Mouse (Mus musculus): ENCODE results near the gene 9130409I23Rik. TPM values are rescaled to one million over a fixed set of nuclear protein-coding genes. Genes with fewer than 3 reads are reported as not detected.

Gene 9130409I23Rik
- polyA plus RNA-seq, 1 experiment, result not detected

DNA sequence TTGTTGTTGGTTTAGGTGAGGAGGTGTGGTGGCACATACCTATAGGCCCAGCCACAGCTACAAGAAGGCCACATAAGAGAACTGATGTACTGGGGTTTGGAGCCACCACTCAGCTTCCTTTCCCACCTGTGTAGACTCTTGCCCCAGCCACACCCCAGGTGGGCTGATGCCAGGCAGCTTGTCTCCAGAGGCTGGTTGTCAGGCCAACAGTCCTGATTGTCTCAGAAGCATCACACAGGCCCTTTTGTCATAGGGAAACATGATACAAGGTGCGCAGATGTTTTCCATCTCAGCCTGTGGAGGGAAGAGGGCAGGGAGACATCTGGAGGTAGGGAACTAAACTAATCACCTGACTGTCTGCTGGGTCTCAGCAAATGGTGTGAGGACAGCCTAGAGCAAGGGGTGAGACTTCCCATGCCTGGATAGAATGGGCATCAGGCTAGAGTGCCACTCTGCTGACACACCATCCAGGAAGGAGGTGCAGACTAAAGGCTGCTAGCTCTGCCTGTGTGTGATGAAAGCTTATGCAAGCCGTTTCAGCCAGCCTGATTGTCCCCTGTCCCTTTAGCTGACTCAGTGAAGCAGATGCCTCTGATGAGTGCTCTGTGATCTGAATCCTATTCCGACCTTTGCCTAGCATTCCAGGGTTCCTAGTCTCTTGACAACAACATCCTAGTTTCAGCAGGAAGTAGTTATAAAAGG, 10.9 kb downstream of the 9130409I23Rik start:
- H3K4me1 ChIP-seq (ENCODE audit: control insufficient read depth, insufficient read depth, low read length), result no peaks in the 10 kb centered on the region
- no peak for TF ChIP-seq POLR2A (IDR thresholded peaks at IDR 0.05; ENCODE audit: insufficient read depth, low read depth, low read length)
- TF ChIP-seq CTCF (IDR thresholded peaks at IDR 0.05; ENCODE audit: insufficient read depth, low read depth, low read length), result no peak
- no peak overlapping the region for H3K27ac ChIP-seq (ENCODE audit: insufficient read depth, low read depth, low read length)
- no peak overlapping the region for H3K4me3 ChIP-seq (ENCODE audit: insufficient read depth, low read depth, low read length)
- 76% methylated on average over 3 of the region's 3 CpGs for WGBS

DNA sequence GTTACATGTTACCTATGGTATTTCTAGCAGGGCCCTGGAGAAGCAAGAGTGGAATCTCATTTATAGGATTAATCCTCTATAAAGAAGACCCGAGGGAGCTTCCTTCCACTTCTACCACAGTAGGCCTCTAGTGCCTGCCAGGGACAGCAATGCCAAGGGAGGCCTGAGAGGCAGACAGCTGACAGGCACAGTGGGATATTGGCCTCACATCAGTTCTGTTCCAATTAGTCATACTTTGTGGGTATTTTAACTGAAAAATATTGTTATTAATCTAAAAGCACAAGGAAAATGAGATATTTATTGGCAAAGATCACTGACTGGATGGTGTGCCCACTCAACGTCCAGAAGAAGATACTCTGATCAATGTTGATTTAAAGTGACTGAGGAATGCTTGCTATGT, 13.0 kb downstream of the 9130409I23Rik start:
- no peak for TF ChIP-seq CTCF (IDR thresholded peaks at IDR 0.05; ENCODE audit: insufficient read depth, low read depth, low read length)
- no peak for TF ChIP-seq POLR2A (IDR thresholded peaks at IDR 0.05; ENCODE audit: insufficient read depth, low read depth, low read length)
- Histone ChIP-seq H3K27ac (ENCODE audit: insufficient read depth, low read depth, low read length) (no peak overlapping the region), H3K4me1 (ENCODE audit: control insufficient read depth, insufficient read depth, low read length) (no peaks in the 10 kb centered on the region), H3K4me3 (ENCODE audit: insufficient read depth, low read depth, low read length) (no peak overlapping the region)
- 57% methylated on average over 2 of the region's 2 CpGs for WGBS

DNA sequence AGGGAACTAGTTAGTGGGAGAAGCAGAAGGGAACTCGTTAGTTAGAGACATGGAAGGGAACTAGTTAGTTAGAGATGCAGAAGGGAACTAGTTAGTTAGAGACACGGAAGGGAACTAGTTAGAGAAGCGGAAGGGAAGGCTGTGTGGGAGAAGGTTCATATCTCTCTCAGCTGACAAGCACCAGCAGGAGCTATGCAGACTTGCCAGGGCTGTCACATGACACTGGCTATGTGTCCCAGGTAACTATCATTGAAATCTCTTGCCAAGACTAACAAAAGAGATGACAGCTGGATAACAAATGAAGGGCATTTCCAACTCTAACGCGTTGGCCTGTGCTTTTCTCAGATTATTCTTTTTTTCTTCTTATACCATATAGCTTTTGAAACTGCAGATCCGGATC, 13.6 kb downstream of the 9130409I23Rik start:
- WGBS, result 85% methylated on average over 6 of the region's 6 CpGs
- Histone ChIP-seq H3K27ac (ENCODE audit: insufficient read depth, low read depth, low read length) (no peak overlapping the region), H3K4me3 (ENCODE audit: insufficient read depth, low read depth, low read length) (no peak overlapping the region), H3K4me1 (ENCODE audit: control insufficient read depth, insufficient read depth, low read length) (no peaks in the 10 kb centered on the region)
- no peak for TF ChIP-seq POLR2A (IDR thresholded peaks at IDR 0.05; ENCODE audit: insufficient read depth, low read depth, low read length)
- no peak for TF ChIP-seq CTCF (IDR thresholded peaks at IDR 0.05; ENCODE audit: insufficient read depth, low read depth, low read length)

DNA sequence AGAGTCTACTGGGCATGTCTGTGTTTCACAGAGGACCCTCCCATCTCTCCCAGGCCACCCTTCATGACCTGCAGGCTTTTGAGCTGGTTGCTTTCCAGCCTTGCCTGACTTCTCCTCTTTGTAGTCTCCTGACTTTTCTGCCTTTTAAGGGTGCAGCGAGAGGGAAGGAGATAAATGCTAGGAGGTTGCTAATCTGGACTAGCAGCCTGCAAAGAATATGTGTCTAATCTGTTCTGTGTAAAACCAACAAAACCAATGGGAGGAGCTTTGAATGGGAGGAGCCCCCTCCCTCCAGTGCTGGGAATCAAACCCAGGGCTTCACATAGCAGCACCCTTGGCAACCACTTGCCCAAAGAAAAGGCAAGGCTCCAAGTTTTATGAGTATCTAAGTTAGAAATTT, 17.3 kb downstream of the 9130409I23Rik start:
- H3K27ac ChIP-seq (ENCODE audit: insufficient read depth, low read depth, low read length), result no peak overlapping the region

DNA sequence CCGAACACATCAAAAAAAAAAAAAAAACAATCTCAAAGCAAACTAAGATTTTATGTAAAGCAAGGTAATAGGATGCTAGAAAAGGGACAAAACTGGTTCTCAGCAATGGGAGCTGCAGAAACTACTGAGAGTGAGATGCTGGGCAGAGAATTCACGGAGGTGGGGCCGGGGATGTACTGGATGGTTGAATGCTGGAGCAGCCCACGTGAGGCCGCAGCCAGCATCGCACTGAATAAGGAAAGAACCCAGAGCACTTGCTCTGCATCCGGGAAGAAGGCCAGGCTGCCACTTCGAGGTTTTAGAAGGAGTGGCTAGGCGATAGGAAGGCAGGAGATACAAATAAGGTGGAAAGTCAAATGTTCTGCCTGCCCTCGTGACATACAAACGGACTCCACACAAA, 18.6 kb downstream of the 9130409I23Rik start:
- TF ChIP-seq CTCF (IDR thresholded peaks at IDR 0.05; ENCODE audit: insufficient read depth, low read depth, low read length) (no peak), POLR2A (IDR thresholded peaks at IDR 0.05; ENCODE audit: insufficient read depth, low read depth, low read length) (no peak)
- Histone ChIP-seq H3K4me3 (ENCODE audit: insufficient read depth, low read depth, low read length) (no peak overlapping the region), H3K4me1 (ENCODE audit: control insufficient read depth, insufficient read depth, low read length) (no peaks in the 10 kb centered on the region), H3K27ac (ENCODE audit: insufficient read depth, low read depth, low read length) (no peak overlapping the region)
- 53% methylated on average over 11 of the region's 11 CpGs for WGBS

More for the DNA sequence above, 17.3 kb downstream of the 9130409I23Rik start:
- 97% methylated on average over 1 of the region's 1 CpGs for WGBS
- H3K4me3 ChIP-seq (ENCODE audit: insufficient read depth, low read depth, low read length), result no peak overlapping the region
- TF ChIP-seq POLR2A (IDR thresholded peaks at IDR 0.05; ENCODE audit: insufficient read depth, low read depth, low read length), result no peak
- no peak for TF ChIP-seq CTCF (IDR thresholded peaks at IDR 0.05; ENCODE audit: insufficient read depth, low read depth, low read length)
- no peaks in the 10 kb centered on the region for H3K4me1 ChIP-seq (ENCODE audit: control insufficient read depth, insufficient read depth, low read length)

DNA sequence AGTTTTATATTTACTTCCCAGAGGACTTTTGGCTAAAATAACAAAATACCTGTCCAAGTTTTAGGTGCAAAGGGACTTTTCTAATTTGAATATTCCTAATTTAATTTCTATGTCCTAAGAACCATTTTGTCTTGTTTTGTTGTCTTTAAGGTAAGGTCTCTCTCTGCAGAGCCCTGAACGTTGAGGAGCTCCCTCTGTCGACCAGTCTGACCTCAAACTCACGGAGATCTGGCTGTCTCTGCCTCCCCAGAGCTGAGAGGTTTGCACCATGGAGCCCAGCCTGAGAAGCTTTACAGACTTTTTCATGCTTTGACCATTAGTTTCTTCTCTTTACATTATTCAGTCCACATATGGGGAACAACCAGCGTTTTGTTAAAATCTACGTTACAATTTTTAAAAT, 22.0 kb downstream of the 9130409I23Rik start:
- Histone ChIP-seq H3K27ac (ENCODE audit: insufficient read depth, low read depth, low read length) (no peak overlapping the region), H3K4me1 (ENCODE audit: control insufficient read depth, insufficient read depth, low read length) (no peaks in the 10 kb centered on the region), H3K4me3 (ENCODE audit: insufficient read depth, low read depth, low read length) (no peak overlapping the region)
- TF ChIP-seq POLR2A (IDR thresholded peaks at IDR 0.05; ENCODE audit: insufficient read depth, low read depth, low read length), result no peak
- WGBS, result 59% methylated on average over 5 of the region's 5 CpGs

DNA sequence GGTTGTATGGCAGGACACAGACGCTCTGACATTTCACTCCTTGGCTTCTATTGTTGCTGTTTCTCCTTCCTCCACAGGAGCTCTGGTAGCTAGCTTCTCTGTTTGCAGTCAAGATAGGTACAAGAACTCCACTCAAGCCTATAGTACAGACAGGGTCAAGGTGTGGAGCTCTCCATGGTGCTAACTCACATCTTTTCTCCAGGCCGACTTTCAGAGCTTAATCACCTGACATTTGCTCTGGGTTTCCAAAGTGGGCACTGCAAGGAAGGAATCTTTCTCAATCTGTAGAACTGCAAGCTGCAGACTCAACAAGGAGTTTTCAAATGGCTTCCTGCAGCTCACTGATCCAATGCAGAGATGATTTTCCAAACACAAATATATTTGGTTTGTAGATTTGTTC, 33.0 kb downstream of the 9130409I23Rik start:
- Histone ChIP-seq H3K27ac (ENCODE audit: insufficient read depth, low read depth, low read length) (no peak overlapping the region), H3K4me3 (ENCODE audit: insufficient read depth, low read depth, low read length) (no peak overlapping the region), H3K4me1 (ENCODE audit: control insufficient read depth, insufficient read depth, low read length) (no peaks in the 10 kb centered on the region)
- 63% methylated on average over 2 of the region's 2 CpGs for WGBS
- TF ChIP-seq CTCF (IDR thresholded peaks at IDR 0.05; ENCODE audit: insufficient read depth, low read depth, low read length) (no peak), POLR2A (IDR thresholded peaks at IDR 0.05; ENCODE audit: insufficient read depth, low read depth, low read length) (no peak)

DNA sequence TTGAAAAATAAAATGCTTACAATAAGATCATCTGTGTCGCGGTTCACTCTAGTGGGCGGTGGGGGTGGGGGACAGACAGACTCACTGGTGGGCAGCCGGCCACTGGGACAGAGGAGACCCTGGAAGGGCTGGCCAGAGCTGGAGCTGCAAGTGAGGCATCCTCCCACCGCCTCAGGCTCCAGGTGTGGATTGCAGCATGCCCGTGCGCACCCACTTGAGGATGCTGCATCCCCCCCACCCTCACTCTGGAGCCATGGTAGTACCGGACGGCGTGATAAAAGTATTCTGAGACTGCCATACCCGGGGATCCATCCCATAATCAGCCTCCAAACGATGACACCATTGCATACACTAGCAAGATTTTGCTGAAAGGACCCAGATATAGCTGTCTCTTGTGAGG, 39.0 kb downstream of the 9130409I23Rik start:
- Histone ChIP-seq H3K4me3 (ENCODE audit: insufficient read depth, low read depth, low read length) (no peak overlapping the region), H3K4me1 (ENCODE audit: control insufficient read depth, insufficient read depth, low read length) (no peaks in the 10 kb centered on the region), H3K27ac (ENCODE audit: insufficient read depth, low read depth, low read length) (no peak overlapping the region)
- 83% methylated on average over 12 of the region's 12 CpGs for WGBS
- TF ChIP-seq POLR2A (IDR thresholded peaks at IDR 0.05; ENCODE audit: insufficient read depth, low read depth, low read length) (no peak), CTCF (IDR thresholded peaks at IDR 0.05; ENCODE audit: insufficient read depth, low read depth, low read length) (no peak)

Other genes starting within 250 kb of the 9130409I23Rik start
- gene H3f3a, start 237.3 kb upstream of the 9130409I23Rik start, polyA plus RNA-seq (2012; ENCODE audit: insufficient read depth, insufficient read length, low replicate concordance, missing spikeins), result 812 TPM in 1 of 2 replicates, not detected in the other
- not detected in 2 replicates for gene Sde2, start 200.1 kb upstream of the 9130409I23Rik start, polyA plus RNA-seq (2012; ENCODE audit: insufficient read depth, insufficient read length, low replicate concordance, missing spikeins)
- not detected in 2 replicates for gene Lefty2, start 158.1 kb upstream of the 9130409I23Rik start, polyA plus RNA-seq (2012; ENCODE audit: insufficient read depth, insufficient read length, low replicate concordance, missing spikeins)
- gene Pycr2, start 146.9 kb upstream of the 9130409I23Rik start, polyA plus RNA-seq (2012; ENCODE audit: insufficient read depth, insufficient read length, low replicate concordance, missing spikeins), result not detected in 2 replicates
- gene Lefty1, start 116.2 kb upstream of the 9130409I23Rik start, polyA plus RNA-seq (2012; ENCODE audit: insufficient read depth, insufficient read length, low replicate concordance, missing spikeins), result not detected in 2 replicates
- gene Tmem63a, start 108.9 kb upstream of the 9130409I23Rik start, polyA plus RNA-seq (2012; ENCODE audit: insufficient read depth, insufficient read length, low replicate concordance, missing spikeins), result not detected in 2 replicates
- not detected in 2 replicates for gene Ephx1, start 30.3 kb upstream of the 9130409I23Rik start, polyA plus RNA-seq (2012; ENCODE audit: insufficient read depth, insufficient read length, low replicate concordance, missing spikeins)
- 167 TPM in 1 of 2 replicates, not detected in the other for gene Nvl, start 93.0 kb downstream of the 9130409I23Rik start, polyA plus RNA-seq (2012; ENCODE audit: insufficient read depth, insufficient read length, low replicate concordance, missing spikeins)
- gene Cnih4, start 93.5 kb downstream of the 9130409I23Rik start, polyA plus RNA-seq (2012; ENCODE audit: insufficient read depth, insufficient read length, low replicate concordance, missing spikeins), result not detected in 2 replicates
- gene Wdr26, start 160.8 kb downstream of the 9130409I23Rik start, polyA plus RNA-seq (2012; ENCODE audit: insufficient read depth, insufficient read length, low replicate concordance, missing spikeins), result 199 and 281 TPM in 2 replicates